Mouse (Mus musculus) forebrain, embryonic 15.5 days (tissue): ENCODE measurements around the gene Chd3. TPM values are rescaled to one million over a fixed set of nuclear protein-coding genes. Genes with fewer than 3 reads are reported as not detected.
A peak's percentile ranks its signal among the peaks of the same experiment; 100 is the strongest.

Experiments used
- ATAC-seq: fragments of 200-750 bp; cut with Nextera tagmentation; replicated peaks from 2 replicates; pipeline ENCODE4 v1.8.0; 2017; ENCODE audit warnings: mild to moderate bottlenecking, moderate TSS enrichment, moderate library complexity
- H3K27ac ChIP-seq: fragments of 300-500 bp; sonication (generic); replicated peaks from 2 replicates; pipeline ENCODE4 v1.5.1; 2015; ENCODE audit warnings: mild to moderate bottlenecking, inconsistent platforms
- H3K27me3 ChIP-seq: fragments of 300-500 bp; sonication (generic); 2 replicates; pipeline ENCODE4 v1.6.1; 2015; ENCODE audit warnings: inconsistent platforms
- H3K36me3 ChIP-seq: fragments of 300-500 bp; sonication (generic); 2 replicates; pipeline ENCODE4 v1.6.1; 2015; ENCODE audit warnings: mild to moderate bottlenecking, inconsistent platforms
- H3K4me1 ChIP-seq: fragments of 300-500 bp; sonication (generic); 2 replicates; pipeline ENCODE4 v1.6.1; 2015; ENCODE audit warnings: inconsistent platforms
- H3K4me2 ChIP-seq: fragments of 300-500 bp; sonication (generic); replicated peaks from 2 replicates; pipeline ENCODE4 v1.6.1; 2015; ENCODE audit warnings: mild to moderate bottlenecking, inconsistent platforms
- H3K4me3 ChIP-seq: fragments of 300-500 bp; sonication (generic); 2 replicates; pipeline ENCODE4 v1.5.1; 2015; ENCODE audit warnings: mild to moderate bottlenecking, inconsistent platforms
- H3K9ac ChIP-seq: fragments of 300-500 bp; sonication (generic); replicated peaks from 2 replicates; pipeline ENCODE4 v1.6.1; 2015; ENCODE audit warnings: mild to moderate bottlenecking, inconsistent platforms
- H3K9me3 ChIP-seq: fragments of 300-500 bp; sonication (generic); 2 replicates; pipeline ENCODE4 v1.6.1; 2016; ENCODE audit warnings: inconsistent platforms
- WGBS: fragments of 180-500 bp; shearing (Covaris S2); methylation state at CpG from one replicate; pipeline ENCODE4 v1.1.7; 2015; ENCODE audit warnings: mixed read lengths; 5-methylcytosine and 5-hydroxymethylcytosine counted together
- polyA plus RNA-seq: library from polyadenylated mRNA; unstranded; fragments of >200 nt; fragmentation: Nextera tagmentation; extraction: Ambion mirVana; gene quantifications from 2 replicates; pipeline ENCODE4 v1.2.1, GENCODE M21; 2015

Chd3 gene
- polyA plus RNA-seq, 1 experiment from 2014 or later = 127 TPM

DNA sequence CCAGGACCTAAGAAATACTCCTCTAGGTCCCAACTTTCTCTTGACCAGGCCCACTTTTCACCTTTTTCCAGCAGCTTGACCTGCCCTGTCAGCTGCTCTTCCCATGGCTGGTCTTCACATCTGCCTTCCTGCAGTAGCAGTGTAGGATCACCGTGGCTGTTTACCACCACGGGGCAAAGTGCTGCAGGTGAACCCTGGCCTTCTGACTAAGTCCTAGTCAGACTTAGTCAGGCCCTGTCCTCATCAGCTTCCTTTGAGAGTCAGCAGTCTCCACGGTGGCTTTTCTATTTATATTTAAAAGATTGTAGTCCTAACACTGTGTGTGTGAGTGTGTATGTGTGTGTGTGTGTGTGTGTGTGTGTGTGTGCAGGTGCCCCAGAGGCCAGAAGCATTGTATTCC, 8.6 kb upstream of the Chd3 start:
- Histone ChIP-seq H3K27me3 (no peaks in the 10 kb centered on the region), H3K4me1 (peaks cover 9% of the 10 kb centered on the region; the same call in 1 of the 2 replicates), H3K4me3 (no peak overlapping the region), H3K36me3 (no peaks in the 10 kb centered on the region), H3K27ac (no peak overlapping the region), H3K9ac (no peak overlapping the region), H3K4me2 (no peak overlapping the region), H3K9me3 (no peaks in the 10 kb centered on the region)
- 77% methylated on average over 3 of the region's 3 CpGs for WGBS
- ATAC-seq = no peak

DNA sequence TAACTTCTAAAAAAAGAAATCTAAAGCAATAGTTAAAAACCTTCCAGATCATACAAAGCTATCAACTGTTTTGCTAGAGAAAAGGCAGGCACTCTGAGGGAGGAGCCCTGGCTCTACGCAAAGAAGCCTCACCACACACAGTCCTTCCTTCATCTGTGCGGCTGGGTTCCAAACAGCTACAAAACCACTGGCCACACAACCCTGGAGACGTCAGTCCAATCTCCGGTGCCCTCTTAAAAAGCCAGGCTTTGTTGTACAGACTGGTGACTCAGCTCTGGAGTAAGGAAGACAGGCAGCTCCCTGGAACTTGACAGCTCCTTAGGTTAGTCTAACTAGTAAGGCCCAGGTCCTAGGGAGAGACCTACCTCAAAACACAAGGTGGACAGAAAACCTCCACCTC, 6.4 kb upstream of the Chd3 start:
- peaks cover 26% of the 10 kb centered on the region for H3K4me1 ChIP-seq
- no peak for ATAC-seq
- 89% methylated on average over 4 of the region's 4 CpGs for WGBS
- H3K27ac ChIP-seq = no peak overlapping the region
- no peak overlapping the region for H3K9ac ChIP-seq
- H3K4me2 ChIP-seq = no peak overlapping the region
- no peaks in the 10 kb centered on the region for H3K9me3 ChIP-seq
- no peaks in the 10 kb centered on the region for H3K27me3 ChIP-seq
- H3K36me3 ChIP-seq = no peaks in the 10 kb centered on the region
- no peak overlapping the region for H3K4me3 ChIP-seq

DNA sequence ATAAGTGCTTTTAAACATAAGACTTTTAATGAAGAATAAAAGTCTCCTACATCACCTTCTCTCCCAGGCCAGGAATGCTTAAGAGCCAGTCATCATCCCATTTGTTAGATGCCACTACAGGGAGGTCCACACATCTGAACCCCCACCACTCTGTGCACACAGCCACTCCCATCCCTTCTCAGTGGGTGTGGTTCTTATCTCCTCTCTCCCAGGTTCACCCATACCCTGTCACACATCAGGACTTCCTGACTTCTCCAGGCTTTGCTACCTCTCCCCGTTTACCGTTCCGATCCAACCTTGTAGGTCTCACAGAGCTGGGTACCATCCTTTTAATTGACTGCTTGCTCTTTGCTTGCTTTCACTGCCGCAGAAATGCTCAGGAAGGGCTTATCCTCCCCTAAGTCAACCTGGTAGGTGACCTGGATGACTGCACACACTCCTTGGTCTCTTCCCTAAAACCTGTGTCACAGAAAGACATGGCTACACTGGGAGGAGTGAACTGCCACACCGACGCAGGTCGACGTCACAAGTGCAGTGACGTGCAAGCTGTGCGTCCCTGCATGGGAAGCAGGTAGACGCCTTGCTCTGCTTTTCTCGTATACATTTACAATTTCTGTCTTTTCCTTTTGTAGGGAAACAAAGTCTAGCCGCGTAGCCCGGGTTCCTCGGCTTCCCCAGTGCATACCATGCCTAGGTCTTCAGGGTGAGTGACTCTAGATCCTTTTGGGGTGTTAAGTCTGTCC, 4.2 kb upstream of the Chd3 start:
- H3K4me3 ChIP-seq = no peak overlapping the region
- H3K4me1 ChIP-seq = peaks cover 34% of the 10 kb centered on the region
- H3K4me2 ChIP-seq = no peak overlapping the region
- ATAC-seq = no peak
- H3K27me3 ChIP-seq = no peaks in the 10 kb centered on the region
- WGBS = 93% methylated on average over 16 of the region's 16 CpGs
- H3K9ac ChIP-seq = no peak overlapping the region
- peak overlapping the region; percentile 93 for H3K27ac ChIP-seq
- H3K9me3 ChIP-seq = no peaks in the 10 kb centered on the region
- no peaks in the 10 kb centered on the region for H3K36me3 ChIP-seq

DNA sequence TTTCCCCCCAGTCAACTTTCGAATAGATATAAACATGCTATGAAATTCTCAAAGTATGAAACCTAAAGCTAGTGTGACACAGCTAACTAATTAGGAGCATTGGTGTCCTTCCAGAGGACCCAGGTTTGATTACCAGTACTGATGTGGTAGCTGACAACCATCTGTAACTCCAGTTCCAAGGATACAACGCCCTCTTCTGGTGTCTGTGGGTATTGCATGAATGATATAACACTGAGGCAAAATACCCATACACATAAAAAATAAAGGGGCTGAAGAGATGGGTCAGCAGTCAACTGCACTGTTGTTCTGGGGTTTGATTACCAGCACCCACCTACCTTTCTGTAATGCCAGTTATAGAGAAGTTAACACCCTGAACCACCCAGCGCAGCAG, 3.6 kb upstream of the Chd3 start:
- Histone ChIP-seq H3K9me3 (no peaks in the 10 kb centered on the region), H3K9ac (no peak overlapping the region), H3K4me2 (no peak overlapping the region), H3K27ac (peak overlapping the region; percentile 93), H3K4me1 (peaks cover 37% of the 10 kb centered on the region), H3K27me3 (no peaks in the 10 kb centered on the region), H3K4me3 (no peak overlapping the region), H3K36me3 (no peaks in the 10 kb centered on the region)
- WGBS = 65% methylated on average over 3 of the region's 3 CpGs
- ATAC-seq = no peak

DNA sequence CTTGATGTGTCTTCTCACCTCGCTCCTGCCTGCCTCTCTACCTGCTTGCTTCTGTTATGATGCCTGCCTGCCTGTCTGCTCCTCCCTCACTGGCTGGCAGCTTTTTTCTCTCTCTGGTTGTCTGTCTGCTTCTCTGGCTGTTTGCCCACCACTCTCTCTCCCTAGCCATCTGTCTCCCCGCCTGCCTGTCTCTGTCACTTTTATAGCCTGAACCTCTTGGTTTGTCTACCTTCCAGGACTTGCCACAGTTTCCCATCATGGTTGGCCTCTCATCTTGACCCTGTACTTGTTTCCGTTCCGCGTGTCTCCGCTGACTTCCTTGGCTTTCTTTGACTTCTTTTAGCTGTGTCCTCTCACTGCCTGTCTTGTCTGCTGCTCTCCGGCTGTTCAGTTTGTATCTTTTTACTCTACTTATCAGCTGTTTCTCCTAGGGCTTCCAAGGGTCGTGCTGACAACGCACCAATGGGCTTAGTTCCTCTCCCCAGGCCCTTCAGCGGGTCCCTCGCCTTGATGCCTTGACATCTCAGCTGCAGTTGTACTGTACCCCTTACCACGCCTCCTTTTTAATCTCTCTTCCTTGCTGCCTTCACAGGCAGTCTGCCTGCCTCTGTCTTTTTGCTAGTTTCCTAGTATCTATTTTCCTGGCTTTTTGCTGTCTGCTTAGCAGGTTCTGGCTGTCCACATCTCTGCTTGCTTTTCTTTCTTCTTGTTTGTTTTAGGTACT, 3.0 kb upstream of the Chd3 start:
- H3K4me2 ChIP-seq = peak overlapping the region; percentile 33
- peak; percentile 65 for ATAC-seq
- H3K9ac ChIP-seq = peak overlapping the region; percentile 14; the same call in 1 of the 2 replicates
- H3K27me3 ChIP-seq = no peaks in the 10 kb centered on the region
- H3K4me3 ChIP-seq = peak overlapping the region; percentile 19
- WGBS = 37% methylated on average over 12 of the region's 12 CpGs
- H3K36me3 ChIP-seq = no peaks in the 10 kb centered on the region
- H3K9me3 ChIP-seq = no peaks in the 10 kb centered on the region
- H3K27ac ChIP-seq = peak overlapping the region; percentile 93
- H3K4me1 ChIP-seq = peaks cover 42% of the 10 kb centered on the region

DNA sequence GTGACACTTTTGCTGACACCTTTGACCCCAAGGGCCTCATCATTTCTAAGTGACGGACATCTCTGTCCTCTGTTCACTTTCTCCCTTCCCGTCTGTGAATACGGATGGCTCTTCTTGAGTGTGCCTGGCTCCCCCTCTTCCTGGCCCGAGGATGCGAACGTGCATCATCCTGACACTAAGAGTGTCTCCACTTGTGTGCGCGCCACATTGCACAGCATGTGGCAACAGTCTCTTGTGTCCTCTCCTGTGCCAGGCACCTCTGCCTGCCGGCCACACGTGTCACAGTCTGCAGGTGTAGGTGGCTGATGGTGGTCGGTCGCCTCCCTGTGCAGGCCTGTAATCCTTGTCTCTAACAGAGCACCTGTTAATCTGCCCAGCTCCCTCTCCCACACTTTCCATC, 2.4 kb upstream of the Chd3 start:
- H3K27ac ChIP-seq = peak overlapping the region; percentile 93
- H3K4me1 ChIP-seq = peaks cover 43% of the 10 kb centered on the region
- peak overlapping the region; percentile 19 for H3K4me3 ChIP-seq
- 0 out of 2 replicates have a peak overlapping the region, but pooled peaks have one; percentile 14 for H3K9ac ChIP-seq
- no peaks in the 10 kb centered on the region for H3K27me3 ChIP-seq
- no peaks in the 10 kb centered on the region for H3K9me3 ChIP-seq
- 30% methylated on average over 12 of the region's 12 CpGs for WGBS
- no peaks in the 10 kb centered on the region for H3K36me3 ChIP-seq
- peak; percentile 8; the same call in 1 of the 2 replicates for ATAC-seq
- peak overlapping the region; percentile 33 for H3K4me2 ChIP-seq

DNA sequence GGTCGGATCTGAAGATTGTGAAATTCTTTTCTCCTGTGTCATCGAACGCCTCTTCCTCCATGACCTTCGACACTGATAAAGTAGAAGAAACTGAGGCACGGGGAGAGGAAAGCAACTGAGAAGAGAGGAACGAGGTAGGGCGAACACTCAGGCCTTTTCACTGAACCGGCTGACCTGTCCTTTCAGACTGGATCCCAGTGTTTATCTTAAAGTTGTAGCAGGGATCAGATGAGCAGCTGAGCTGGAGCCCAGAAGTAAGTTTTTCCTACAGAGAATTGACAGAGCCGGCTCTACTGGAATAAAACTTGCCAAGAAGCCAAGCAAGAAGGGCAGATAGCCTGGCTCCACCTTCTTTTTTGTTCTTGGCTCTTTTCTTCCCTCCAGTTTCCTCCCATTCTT, 1.6 kb upstream of the Chd3 start:
- Histone ChIP-seq H3K4me1 (peaks cover 48% of the 10 kb centered on the region), H3K9me3 (no peaks in the 10 kb centered on the region), H3K4me2 (peak overlapping the region; percentile 33), H3K9ac (0 out of 2 replicates have a peak overlapping the region, but pooled peaks have one; percentile 24), H3K27ac (peak overlapping the region; percentile 93), H3K27me3 (no peaks in the 10 kb centered on the region), H3K4me3 (0 out of 2 replicates have a peak overlapping the region, but pooled peaks have one; percentile 7), H3K36me3 (no peaks in the 10 kb centered on the region)
- ATAC-seq = no peak
- WGBS = 15% methylated on average over 9 of the region's 9 CpGs

DNA sequence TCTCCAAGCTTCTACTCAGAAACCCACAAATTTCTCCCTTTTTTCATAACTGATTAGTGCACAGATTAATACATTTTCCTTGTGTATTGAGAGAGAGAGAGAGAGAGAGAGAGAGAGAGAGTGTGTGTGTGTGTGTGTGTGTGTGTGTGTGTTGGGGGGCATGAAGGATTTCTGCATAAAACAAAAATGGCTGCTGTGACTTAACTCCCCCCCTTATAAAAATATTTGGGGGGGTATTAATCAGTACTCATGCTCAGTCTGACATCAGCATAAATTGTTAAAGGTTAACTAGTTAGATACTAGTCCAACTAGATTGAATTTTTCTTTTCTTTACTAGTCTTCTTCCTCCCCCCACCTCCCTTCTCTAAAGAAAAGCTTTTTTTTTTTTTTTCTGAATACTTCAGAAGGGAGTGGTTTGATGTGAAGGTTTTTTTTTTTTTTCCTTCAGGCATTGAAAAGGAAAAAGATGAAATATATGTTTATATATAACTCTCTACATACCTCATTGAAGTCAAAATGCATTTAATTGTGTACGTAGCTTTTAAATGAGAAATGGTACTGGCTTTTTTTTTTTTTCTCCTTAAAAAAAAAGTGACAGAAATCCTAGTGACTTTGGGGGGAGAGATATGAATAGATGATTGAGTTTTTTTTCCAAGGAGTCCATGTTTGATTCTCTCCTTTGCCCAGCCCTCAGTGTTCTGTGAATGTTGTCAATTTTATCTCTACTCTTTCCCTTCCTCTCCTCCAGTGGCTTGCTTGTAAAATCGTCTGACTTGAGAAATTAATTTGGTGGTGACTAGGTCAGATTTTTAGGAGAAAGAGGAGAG, 997 bp upstream of the Chd3 start:
- 14% methylated on average over 2 of the region's 2 CpGs for WGBS
- Histone ChIP-seq H3K4me2 (peak overlapping the region; percentile 95), H3K9me3 (no peaks in the 10 kb centered on the region), H3K36me3 (no peaks in the 10 kb centered on the region), H3K4me3 (peak overlapping the region; percentile 94), H3K27ac (peak overlapping the region; percentile 100), H3K9ac (peak overlapping the region; percentile 100), H3K27me3 (no peaks in the 10 kb centered on the region), H3K4me1 (peaks cover 54% of the 10 kb centered on the region)
- no peak for ATAC-seq

DNA sequence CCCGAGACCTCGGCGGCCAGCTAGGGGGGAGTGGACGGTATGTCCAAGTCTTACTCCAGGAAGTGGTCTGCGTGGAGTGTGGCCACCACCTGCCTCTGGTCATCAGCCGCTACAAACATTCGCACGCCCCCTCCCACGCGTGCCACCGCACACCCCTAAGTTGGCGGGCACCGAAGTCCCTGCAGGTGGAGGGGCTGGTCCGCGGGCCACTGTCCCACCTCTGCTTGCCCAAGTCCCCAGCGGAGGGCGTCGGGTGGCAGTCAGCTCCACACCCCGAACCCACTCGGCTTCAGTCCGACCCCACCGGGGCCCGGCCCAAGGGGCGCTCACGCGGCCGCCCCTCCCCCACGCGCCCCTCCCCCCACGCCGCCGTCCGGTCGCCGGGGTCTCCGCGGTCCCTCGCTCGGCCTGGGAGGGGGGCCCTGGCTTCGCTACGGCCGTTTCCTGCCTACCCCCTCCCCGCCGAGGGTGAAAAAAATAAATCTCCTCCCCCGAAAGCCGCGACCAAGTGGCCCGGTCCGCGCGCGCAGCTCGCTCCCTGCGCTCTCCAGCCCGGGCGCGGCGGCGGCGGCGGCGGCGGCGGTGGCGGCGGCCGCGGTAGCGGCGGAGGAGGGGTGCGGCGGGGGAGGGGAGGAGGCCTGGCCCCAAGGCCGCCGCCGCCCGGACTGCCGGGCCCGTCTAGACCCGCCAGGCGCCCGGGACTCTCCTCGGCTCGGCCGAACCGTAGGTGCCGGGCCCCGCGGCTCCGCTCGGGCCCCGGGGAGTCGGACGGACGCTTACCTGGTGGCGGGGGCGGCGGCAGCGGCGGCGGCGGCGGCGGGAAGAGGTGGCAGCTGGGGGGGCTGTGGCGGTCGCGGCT, 621 bp downstream of the Chd3 start:
- peaks cover 69% of the 10 kb centered on the region for H3K4me1 ChIP-seq

DNA sequence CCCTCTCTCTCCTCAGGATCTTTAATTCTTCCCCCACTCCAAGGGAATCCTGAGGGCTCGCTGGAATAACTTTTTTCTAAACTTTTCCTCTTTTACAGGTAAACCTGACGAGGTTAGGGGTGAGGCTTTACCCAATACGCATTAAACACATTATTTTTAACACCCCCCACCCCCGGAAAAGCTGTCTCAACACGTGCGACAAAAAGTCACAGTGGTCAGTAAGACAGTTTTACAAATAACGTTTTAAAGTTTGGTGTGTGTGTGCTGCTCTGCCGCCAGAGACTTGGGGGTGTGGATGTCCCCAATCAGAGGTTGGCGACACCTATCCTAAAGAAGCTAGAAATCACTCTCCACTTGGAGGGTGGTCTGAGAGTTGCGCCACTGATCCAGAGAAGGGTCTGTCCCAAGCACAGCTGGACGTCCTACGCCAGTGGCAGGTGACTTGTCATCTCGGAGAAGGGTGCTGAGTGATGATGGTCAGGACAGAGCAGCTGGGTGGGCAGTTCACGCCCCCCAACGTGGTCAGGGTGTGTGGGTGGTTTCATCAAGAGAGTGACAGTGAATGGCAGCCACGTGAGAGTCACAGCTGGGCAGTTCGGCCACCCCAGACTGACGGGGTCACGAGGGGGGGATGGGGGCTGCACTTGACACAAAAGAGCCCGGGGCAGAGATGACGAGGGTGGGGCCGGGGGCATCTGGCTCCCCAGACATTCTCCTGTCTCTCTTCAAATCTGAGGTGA, 1.4 kb downstream of the Chd3 start:
- H3K4me1 ChIP-seq = peaks cover 66% of the 10 kb centered on the region
- H3K4me3 ChIP-seq = peak overlapping the region; percentile 94
- peak overlapping the region; percentile 100 for H3K27ac ChIP-seq
- H3K9me3 ChIP-seq = no peaks in the 10 kb centered on the region
- ATAC-seq = no peak
- H3K4me2 ChIP-seq = peak overlapping the region; percentile 95
- H3K9ac ChIP-seq = peak overlapping the region; percentile 100
- H3K27me3 ChIP-seq = no peaks in the 10 kb centered on the region
- under 1% methylated on average over 22 of the region's 22 CpGs for WGBS
- peaks cover 11% of the 10 kb centered on the region for H3K36me3 ChIP-seq

More for the DNA sequence above, 621 bp downstream of the Chd3 start:
- Histone ChIP-seq H3K4me3 (peak overlapping the region; percentile 94), H3K36me3 (peaks cover 3% of the 10 kb centered on the region; the same call in 1 of the 2 replicates), H3K9ac (peak overlapping the region; percentile 100), H3K4me2 (peak overlapping the region; percentile 95), H3K27ac (peak overlapping the region; percentile 100), H3K9me3 (no peaks in the 10 kb centered on the region), H3K27me3 (no peaks in the 10 kb centered on the region)
- ATAC-seq = no peak
- under 1% methylated on average over 83 of the region's 106 CpGs for WGBS
